Mouse (Mus musculus): ENCODE results near the gene Arpc1a.
"Not testable (repeated sequence)": the region's sequence is repeated elsewhere in the genome, so short reads cannot be mapped to it uniquely, and the experiment has no call there.

Arpc1a gene

DNA sequence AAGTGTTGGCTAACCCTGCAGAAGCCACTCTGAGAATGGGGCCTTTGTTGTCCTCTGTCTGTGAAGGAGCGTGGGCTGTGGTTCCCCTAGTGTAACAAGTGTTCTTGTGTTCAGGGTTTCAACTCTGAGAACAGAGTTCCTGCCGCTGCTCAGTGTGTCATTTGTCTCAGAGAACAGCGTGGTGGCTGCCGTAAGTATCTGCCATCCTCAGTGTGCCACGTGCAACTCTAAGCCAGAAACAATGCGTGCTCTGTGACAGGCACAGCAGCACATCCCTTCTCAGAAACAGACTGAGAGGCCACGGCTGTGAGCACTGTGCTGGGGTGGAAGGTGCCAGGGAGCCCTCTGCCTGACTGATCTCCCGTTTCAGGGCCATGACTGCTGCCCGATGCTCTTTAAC lies 20.7 kb downstream of the Arpc1a start:
- DNase-seq (ENCODE audit: low read depth, low spot score), result no peak

DNA sequence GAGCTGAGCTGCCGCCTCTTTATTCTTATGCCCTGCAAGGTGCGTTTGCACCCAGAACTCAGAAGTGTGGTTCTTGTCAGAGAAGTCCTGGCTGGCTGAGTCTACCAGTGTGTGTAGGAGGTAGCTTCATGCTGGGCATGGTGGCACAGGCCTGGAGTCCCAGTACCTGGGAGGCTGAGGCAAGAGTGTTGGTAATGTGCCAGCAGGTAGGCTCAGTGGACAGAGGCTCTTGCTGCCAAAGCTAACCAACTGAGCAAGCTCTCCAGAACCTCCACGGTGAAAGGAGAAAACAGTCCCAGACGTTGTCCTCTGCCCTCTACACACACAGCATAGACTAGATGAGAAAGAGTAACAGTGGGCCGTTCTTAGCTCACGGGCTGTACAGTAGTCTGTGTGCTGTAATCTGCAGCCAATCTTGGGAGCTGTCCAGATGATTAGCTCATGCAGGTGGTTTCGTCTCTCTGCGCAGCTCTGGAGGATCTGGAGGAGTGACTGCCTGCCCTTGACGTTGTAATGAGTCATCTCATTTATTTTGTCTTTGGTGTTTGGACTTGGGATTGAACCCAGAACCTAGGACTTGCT lies 22.2 kb downstream of the Arpc1a start:
- DNase-seq (ENCODE audit: low read depth, low spot score), result no peak

DNA sequence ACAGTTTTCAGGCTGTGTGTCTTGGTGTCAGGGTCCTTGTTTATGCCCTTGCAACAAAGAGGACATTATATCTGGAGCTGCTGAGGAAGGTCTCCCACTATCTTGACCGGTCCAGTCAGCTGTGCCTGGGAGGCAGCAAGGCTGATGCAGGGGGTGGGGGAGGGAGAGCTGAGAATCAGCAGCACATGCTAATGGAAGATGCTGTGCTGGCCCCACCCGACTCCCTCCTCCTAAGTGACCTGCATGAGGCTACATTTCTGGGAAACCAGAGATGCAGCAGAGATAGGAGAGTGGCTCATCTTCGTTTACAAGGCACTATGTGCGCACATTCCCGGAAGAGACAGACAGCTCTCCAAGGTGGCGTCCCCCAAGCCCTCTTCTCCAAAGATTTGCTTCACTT lies 26.8 kb downstream of the Arpc1a start:
- no peak for DNase-seq (ENCODE audit: low read depth, low spot score)

DNA sequence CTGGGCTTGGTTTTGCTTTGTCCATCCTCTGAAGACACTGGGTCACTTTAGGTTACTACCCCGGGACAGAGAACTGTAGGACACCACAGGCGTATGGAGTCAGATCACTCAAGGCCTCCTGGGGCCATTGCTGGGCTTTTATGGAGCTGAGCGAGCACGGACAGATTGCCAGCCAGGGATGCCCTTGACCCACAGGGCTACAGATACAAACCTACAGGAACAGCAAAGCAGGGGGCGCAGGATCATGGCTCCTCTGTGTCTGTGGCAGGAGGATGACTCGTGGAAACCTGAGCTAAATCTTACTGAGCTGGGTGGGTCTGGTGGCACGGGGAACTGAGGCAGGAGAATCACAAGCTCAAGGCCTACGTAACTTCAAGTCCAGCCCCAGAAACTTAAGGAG lies 28.9 kb downstream of the Arpc1a start:
- no peak for DNase-seq (ENCODE audit: low read depth, low spot score)

DNA sequence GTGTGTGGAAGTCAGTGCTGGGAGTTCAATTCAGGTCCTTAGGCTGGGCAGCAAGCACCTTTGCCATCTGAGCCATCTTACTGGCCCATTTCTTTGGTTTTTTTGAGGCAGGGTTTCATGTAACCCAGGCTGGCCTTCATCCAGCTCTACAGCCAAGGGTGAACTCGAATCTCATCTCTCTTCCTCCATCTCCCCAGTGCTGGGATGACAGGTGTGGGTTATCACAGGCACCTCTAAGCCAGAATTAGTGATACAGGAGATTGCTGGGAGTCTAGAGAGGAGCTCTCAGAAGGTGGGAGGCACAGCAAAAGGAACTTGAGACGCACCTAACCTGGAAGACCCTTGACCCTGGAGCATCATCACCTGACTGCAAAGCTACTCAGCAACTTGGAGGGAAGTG lies 29.8 kb downstream of the Arpc1a start:
- DNase-seq (ENCODE audit: low read depth, low spot score), result no peak

DNA sequence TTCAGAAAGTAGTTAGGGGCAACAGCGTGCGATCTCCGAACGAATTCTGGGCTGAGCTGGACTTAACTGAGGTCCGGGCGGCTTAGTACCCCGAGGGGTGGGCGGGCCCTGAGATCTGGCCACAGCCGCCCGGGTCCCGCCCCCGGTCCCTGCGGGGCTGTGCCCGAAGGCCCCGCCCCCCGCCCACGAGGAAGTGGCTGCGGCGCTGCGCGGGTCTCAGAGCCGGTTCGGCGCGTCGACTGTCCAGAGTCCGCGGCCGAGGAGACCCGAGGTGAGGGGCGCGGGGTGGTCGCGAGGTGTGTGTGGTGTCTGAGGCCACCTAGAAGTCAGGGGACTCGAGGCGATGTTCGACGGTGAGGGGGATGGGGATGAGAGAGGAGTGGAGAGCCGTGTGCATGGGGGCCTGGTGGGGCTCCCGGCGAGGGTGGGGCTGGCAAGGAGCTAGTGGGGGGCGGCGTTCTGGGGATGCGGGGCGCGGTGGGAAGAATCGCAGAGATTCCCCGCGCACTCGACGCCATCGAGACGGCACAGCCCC lies 30.5 kb downstream of the Arpc1a start, which contains the start of gene Arpc1b:
Gene Arpc1b (plus strand): TSS at position 145 of the 535 bp plus-strand sequence.
- peak; percentile 81 for DNase-seq (ENCODE audit: low read depth, low spot score)

DNA sequence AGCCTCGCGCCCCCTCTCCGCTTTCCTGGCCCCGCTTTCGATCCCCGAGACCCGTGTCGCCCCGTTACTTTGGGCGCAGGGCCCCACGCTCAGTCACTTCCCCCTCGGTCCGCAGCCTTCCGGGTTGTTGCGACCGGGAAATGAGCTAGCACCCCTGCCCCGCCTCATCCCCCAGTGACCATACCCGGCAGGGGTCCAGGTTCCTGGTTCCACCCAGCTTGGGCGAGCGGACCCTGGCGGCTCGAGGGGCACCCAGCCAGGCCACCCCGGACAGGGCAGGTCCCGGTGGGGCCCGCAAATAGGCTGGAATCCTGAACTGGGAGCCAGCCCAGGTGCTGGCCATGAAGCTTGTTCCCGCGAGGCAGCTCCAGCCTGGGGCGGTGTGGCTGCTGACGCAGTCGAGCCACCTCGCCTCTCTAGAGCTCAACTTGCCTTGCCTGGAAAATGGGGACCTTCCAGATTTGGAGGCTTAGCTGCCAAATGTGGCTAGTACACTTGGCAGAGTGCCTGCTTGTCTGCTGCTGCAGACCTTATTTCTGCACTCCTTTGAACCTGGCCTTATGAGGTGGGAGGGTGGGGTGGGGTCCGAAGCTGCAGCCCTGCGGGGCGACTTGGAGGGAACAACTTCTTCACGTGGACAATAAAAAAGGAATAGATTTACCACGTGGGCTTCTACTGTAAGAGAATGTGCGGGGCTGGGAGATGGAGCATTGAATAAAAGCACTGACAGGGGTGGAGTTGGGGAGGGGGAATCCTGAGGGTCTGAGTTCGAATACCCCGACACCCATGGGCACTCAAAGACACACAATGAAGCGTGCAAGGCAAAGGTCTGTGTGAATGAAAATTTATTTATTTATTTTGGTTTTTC lies 31.2 kb downstream of the Arpc1a start:
- DNase-seq (ENCODE audit: low read depth, low spot score), result peak; percentile 65

DNA sequence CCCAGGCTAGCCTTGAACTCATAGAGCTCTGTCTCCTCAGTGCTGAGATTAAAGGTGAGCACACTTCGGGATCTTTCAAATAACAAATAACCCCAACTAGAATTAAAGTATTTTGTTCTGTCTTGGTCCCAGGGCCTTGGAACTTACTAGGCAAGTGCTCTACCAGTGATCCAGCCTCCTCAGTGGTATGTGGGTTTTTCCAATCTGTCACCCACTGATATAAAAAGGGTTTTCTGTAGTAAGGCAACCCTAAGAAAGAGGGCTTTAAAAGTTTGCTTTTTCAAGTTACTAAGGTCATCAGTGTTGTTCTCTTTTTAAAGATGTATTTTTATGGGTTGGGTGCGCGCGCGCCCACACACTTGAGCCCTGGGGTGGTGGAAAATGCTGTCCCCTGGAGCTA lies 32.1 kb downstream of the Arpc1a start:
- DNase-seq (ENCODE audit: low read depth, low spot score), result peak; percentile 20

DNA sequence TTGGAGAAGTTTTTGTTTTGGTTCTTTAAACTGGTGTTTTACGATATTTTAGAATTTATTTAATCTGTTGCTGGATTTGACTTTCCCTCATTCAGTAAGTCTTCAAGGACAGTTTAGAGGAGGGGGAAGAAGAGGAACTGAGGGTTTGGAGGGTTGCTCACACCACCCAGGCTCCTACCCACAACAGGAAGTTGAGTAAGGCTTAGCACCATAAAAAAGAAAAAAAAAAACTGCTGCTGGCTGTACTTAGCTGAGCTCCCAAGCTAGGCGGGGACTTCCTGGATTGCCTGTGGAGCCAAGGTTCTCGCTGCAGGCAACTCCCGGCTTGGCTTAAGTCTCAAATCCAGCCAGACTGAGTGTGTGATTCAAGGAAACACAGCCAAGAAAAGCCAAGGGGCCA lies 32.7 kb downstream of the Arpc1a start:
- peak; percentile 74 for DNase-seq (ENCODE audit: low read depth, low spot score)

DNA sequence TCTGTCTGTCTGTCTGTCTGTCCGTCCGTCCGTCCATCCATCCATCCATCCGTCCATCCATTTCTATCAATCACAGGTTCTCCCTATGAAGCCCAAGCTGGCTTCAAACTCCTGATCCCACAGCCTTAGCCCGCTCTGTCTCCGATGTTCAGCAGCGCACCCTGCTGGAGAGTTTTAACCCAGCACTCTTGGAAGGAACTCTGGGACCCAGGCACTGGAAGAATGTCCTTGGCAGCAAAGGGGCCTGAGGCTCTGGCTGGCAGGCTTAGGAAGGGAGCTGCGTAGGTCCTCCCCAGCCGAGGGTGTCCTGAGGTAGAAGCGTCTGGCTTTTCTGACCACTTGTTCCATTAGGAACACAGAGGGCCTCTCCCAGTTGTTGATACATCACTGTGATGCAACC lies 33.3 kb downstream of the Arpc1a start:
- peak; percentile 75 for DNase-seq (ENCODE audit: low read depth, low spot score)

DNA sequence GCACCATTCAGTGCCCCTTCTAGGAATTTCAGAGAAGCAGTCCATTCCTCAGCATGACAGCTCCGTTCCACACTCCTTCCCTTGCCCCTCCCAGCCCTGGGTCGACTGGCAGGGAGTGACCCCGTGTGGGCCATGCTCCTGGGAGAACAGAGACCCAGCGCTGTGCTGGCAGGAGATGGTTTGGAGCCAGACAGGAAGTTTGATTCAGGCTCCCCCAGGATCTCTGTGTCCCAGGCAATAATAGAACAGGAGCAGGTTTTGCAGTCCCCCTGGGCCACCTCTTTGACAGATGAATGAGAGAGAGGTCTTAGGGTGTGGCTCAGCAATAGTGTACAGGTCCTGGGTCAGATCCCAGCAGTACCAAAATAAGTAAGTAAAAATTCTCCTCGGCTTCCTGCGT lies 34.4 kb downstream of the Arpc1a start:
- DNase-seq (ENCODE audit: low read depth, low spot score), result no peak

DNA sequence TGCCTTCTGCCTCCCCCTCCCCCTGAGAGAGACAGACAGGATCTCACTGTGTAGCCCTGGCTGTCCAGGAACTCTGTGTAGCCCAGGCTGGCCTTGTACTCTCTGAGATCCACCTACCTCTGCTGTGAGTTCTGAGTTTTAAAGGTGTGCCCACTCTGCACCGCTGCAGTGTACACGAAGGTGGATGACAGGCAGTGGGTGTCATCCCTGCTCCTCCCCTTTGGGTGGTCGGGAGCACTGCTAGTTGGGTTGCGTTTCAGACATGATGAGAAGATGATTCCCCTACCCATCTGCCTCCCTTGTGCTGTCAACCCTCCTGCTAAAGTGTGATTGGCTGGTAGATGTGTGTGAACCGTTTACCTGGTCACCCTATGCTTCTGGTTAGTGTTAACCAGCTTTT lies 34.8 kb downstream of the Arpc1a start:
- DNase-seq (ENCODE audit: low read depth, low spot score), result no peak

DNA sequence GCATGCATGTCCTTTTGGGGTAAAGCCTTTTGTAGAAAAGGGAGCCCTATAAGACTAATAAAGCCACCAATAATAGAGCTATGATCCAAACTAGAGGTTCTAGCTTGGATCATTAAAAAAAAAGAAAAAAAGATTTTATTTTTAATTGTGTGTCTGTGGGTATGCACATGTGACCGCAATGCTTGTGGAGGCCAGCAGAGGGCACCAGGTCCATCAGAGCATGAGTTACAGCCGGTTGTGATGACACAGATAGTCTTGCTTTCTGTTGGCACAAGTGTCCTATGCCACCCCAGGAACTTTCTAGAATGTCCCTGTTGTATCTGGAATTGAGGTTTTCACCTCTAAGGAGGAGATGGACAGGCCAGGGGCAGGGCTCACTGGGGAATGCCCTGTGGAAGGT lies 35.8 kb downstream of the Arpc1a start:
- DNase-seq (ENCODE audit: low read depth, low spot score), result peak; percentile 73

DNA sequence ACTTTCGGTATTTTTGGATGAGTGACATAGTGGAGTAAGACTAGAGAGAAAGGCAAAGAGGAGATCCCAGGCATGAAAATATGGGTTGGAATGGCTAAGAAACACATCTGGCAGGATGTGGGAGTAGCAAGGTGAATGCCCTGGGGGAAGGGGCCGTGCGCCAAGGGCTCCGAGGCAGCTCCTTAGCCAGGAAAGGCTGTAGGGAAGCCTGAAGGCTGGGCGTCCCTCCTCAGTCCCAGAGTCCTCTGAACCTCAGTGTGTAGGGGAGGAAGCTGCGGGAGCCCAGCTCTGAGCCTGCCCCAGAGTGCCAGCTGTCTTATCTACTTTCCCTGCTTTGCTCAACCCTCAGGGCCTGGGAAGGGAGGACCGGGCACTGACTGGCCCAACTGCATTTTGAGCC lies 37.3 kb downstream of the Arpc1a start:
- DNase-seq (ENCODE audit: low read depth, low spot score), result no peak

DNA sequence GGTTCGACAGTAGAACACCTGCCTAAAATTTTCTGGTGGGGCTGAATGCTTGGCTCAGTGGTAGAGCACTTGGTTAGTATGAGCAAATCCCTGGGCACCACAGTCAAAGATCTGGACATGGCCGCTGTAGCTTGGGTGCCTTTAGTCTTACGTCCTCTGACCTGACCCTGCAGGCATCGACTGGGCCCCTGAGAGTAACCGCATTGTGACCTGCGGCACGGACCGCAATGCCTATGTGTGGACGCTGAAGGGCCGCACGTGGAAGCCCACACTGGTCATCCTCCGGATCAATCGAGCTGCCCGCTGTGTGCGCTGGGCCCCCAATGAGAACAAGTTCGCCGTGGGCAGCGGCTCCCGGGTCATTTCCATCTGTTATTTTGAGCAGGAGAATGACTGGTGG lies 39.8 kb downstream of the Arpc1a start:
- no peak for DNase-seq (ENCODE audit: low read depth, low spot score)

DNA sequence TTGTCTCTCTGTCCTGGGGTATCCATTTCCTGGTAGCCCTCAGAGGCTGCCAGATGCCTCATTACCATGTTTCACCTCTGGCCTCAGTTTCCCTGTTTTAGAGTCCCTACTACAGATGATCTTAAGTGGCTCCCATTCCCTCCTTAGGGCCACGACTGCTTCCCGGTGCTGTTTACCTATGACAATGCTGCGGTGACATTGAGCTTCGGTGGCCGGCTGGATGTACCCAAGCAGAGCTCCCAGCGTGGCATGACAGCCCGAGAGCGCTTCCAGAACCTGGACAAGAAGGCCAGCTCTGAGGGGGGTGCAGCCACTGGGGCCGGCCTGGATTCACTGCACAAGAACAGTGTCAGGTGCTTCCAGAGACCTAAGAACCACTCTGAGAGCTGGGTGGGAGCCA lies 43.0 kb downstream of the Arpc1a start:
- DNase-seq (ENCODE audit: low read depth, low spot score), result no peak

DNA sequence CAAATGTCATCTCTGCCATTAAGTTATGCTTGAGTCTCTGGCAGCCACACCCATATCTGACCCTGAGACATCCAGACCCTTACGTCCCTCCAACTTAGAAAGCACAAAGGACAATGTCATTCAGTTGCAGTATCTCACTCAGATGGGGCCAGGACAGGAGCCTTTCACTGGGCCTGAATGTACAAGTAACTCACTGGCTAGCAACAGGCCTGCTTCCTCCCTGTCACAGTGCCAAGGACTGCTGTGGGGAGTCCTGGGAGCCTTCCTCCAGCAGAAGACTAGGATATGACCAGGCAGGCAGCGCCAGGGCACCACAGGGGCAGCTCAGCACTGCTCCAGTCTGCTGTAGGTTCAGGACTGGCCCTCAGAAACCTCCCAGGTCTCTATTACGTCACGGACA lies 45.5 kb downstream of the Arpc1a start:
- DNase-seq (ENCODE audit: low read depth, low spot score), result no peak

DNA sequence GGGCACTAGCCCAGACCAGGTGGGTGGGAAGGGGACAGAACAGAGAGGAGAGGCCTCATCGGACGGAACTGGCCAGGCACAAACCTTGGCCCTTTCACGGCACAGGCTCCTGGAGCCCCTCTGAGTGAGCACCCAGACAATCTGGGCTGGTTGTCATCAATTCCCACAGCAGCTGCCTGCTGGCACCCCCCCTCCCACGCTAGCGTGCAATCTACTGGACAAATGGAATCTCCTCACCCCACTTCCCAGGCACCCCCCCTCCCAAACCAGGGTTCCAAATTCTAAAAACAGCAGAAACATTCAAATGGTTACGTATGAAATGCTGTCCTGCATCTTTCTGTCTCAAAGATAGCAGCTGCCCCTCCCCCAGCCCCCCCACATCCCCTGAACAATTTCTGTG lies 46.1 kb downstream of the Arpc1a start:
- not testable (repeated sequence) for DNase-seq (ENCODE audit: low read depth, low spot score)

DNA sequence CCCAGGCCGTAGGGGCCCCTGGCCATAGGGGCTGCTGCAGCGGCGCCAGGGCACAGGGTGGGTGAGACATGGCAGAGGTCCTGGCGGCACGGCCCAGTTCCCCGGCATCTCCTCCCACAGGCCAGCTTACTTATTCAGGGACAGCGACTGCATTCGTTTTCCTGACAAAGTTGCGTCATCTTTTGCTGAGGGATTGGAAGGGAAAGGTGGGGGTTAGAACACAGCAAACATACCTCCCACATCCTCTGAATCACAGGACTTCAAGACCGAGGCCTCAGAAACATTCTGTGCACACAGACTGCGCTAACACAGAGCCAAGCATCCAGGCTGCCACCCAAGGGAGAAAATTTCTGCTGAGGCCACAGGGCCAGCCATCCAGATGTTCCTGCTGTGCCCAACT lies 46.6 kb downstream of the Arpc1a start:
- no peak for DNase-seq (ENCODE audit: low read depth, low spot score)

DNA sequence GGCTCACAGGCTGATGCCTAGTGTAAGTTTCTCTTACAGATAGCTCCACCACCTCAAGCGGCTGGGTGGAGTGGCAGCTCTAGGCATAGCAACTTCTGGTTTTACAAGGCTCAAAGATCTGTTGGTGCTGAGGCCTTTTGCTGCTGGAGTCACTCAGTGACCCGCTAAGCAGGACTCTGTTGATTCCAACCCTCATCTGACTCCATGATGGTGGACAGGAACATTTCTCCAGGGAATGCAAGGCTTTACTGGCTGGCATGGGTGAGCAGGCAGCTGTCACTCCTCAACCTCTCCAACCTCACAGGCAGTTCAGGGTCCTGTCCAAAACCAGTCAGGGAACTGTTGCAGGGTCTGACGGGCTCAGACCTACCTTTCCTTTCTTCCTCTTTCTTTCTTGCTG lies 47.4 kb downstream of the Arpc1a start:
- DNase-seq (ENCODE audit: low read depth, low spot score), result no peak

DNA sequence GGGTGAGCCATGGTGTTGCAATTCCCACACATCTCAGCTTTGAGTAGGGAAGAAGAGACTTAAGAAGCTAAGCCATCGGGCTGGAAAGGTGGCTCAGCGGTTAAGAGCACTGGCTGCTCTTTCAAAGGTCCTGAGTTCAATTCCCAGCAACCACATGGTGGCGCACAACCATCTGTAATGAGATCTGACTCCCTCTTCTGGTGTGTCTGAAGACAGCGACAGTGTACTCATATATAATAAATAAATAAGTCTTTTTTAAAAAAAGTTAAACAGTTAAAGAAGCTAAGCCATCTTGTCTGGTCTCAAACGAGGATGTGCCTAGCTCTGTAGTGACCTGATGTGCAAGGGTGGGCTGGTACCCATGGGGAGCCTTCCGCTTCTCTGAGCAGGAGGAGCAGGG lies 49.6 kb downstream of the Arpc1a start:
- DNase-seq (ENCODE audit: low read depth, low spot score), result not testable (repeated sequence)

DNA sequence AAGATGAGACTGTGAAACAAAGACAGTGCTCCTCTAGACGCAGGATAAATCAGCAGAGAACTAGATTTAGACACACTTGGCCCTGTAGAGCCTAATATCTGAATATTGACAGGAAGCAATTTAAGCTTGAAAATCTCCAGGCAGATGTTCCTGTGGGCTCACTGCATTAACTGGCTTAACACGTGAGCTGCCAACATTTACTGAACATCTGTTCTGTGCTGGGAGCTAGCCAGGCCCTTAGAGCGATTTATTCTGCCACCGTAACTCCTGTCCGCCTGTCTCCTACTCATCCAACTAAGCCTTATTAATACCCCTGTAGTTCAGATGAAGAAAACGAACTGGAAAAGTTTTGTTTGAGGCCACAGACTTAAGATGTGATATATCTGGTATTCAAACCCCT lies 55.2 kb downstream of the Arpc1a start:
- DNase-seq (ENCODE audit: low read depth, low spot score), result no peak
